Mouse (Mus musculus) heart, adult 9 months (tissue): ENCODE measurements around the gene Gabrr2.

ENCODE experiments used
- DNase-seq, 2 experiments: peaks; one replicate each; pipeline ENCODE4 v3.0.0; 2022; ENCODE audit warnings: low spot score in 2 of 2

The Gabrr2 gene

DNA sequence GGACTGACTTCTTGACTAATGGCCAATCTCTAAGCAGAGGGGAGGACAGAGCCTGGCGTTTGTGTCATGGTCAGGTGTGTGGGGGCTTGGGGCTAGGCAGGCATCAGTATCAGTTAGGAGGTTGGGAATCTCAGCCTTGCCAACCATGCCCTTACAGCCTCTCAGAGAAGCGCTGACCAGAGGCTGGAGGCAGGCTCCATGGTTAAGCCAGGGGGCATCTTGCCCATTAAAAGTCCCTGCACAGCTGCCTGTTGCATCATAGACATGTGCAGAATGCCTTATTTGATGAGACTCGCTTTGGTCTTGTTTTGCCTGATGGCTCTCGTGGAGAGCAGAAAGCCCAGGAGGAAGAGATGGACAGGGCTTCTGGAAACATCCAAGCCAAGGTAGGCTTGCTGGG, at the start of gene Gabrr2:
Gabrr2 (plus strand) TSS at position 19 of the 400 bp plus-strand sequence.
- DNase-seq: peak in 1 of 2 experiments; percentile 16

- peak; percentile 61 to 85 for DNase-seq
Measured at GRCm38 (mm10) chr4:33018361-33018999, 44.3 kb upstream of the Gabrr2 start.

DNA sequence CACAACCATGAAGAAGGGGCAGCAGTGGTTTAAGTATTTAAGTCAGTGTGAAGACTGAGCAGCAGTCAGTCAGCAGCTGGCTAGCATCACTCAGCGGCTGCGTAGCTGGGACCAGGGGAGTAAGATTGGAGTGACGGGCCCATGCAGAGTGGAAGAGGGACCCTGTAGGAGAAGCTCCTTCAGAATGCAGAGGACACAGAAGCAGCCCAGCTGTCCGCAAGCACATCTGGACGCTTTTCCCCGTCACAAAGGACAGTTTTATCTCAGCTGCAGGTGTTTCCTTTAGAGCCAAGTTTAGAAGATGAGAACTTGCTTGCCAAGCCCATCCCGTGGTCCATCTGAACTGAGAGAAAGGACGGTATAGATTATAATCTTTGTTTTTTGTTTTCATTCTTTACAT, 38.4 kb upstream of the Gabrr2 start:
- no peak for DNase-seq

DNA sequence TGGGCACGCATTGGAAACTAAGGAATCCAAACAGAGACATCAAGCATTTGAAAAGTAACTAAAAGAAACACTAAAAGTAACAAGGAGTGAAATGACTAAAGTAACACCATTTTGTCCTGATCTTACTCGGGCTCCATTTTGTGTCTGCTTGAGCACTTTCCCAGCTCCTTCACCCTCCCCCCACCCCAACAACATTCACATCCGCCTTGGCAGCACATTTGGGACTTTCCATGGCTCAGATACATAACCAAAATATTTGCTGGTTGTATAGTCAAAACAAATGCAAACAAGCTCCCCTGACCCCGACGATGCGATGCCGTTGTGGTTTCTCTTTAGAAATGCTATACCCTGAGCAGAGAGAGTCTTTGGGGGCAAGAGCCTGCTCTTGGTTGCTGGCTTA, 33.7 kb upstream of the Gabrr2 start:
- no peak for DNase-seq

DNA sequence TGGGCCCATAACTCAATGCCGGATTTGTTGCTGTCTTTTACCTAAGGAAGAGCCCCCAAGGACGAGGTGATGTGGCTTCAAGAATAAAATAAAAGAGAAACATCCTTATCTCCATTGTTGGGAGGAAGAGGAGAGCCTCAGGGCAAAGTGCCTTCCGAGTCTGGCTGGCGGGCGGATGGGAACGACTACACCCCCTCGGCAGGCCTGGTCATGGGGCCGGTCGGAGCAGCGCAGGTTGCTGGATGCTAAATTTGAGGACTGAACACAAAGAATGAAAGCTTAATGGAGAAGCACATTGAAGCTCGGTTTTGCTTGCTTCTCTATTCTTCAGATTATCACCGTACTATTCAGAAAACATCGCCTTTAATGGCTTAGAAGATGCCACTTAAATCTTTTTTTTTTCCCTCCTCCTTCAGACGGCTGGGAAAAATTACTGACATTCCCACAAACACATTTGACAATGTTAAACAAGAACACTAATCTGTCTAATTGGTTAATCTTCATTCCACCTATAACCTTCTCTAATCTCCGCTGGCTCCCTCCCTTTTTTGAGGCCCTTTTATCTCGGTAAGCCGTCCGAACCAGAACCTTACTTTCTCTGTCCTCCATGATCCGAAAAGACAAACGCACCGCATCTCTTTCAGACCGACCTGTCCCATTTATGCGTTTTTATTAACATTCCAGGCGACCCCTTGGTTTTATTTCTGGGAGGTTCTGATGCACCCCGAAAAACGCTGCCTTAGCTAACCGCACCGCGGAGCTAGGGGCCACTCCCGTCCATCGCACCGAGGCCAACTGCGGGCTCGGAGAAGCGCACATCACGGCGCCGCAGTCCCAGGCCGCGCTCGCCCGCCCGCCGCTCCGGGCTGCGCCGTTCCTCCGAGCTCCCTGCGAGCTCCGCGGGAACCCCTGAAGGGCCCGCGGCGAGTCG, 32.3 kb upstream of the Gabrr2 start:
- DNase-seq: no peak

- peak; percentile 92 to 94 for DNase-seq
Measured at GRCm38 (mm10) chr4:33031195-33031960, 31.4 kb upstream of the Gabrr2 start, which contains the start of gene Ube2j1. TSS of gene Ube2j1 (plus strand) at chr4:33031416.

DNA sequence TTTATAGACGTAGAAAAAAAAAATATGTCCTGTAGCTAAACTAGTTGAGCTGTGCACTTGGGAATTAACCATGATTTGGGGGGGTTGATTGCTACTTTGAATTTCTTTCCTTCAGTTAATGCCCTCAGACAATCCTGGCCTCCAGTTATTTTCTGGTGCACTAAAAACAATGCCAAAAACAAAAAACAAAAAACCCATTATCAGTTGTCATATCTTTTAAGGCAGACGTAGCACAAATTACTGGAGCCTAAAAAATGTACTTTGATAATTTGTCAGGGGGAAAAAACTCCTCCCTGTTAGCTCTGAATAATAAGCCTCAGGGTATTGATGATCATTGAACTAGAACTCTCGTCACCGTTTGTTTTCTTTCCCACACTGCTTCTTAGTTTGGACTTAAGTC, 30.8 kb upstream of the Gabrr2 start:
- no peak for DNase-seq

GRCm38 (mm10) chr4:33033515-33033914, 29.3 kb upstream of the Gabrr2 start:
- DNase-seq: no peak

GRCm38 (mm10) chr4:33039826-33040225, 23.0 kb upstream of the Gabrr2 start:
- no peak for DNase-seq

DNA sequence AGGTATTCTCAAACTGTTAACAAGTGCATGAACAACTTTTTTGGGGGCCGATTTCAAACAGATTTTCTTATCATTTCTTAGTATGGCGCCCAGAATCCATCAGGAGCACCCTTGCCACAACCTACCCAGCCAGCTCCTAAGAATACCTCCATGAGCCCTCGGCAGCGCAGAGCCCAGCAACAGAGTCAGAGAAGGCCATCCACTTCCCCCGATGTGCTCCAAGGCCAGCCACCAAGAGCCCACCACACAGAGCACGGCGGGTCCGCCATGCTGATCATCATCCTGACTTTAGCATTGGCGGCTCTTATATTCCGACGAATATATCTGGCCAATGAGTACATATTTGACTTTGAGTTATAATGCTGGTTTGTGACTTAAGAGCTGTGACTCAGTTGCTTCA, 13.2 kb upstream of the Gabrr2 start:
- DNase-seq: no peak

- no peak for DNase-seq
Measured at GRCm38 (mm10) chr4:33052055-33052454, 10.7 kb upstream of the Gabrr2 start.

DNA sequence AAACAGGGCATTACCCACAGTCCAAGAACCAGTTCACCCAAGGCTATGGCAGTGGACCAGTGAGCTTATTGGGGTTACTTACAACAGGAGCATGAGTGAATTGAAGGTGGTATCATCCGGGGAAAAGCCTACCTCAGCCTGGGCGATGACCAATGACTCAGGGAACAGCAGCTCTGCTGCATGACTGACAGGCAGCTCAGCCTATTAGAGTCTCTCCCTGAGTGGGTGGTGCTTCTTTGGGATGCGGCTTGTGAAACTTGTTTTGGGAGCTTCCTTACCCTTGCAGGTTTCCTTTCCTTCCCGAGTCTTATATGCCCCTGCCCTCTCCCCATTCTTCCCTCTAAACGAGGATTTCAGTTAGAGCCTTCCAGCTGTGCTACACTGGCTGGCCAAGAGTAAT, 10.1 kb upstream of the Gabrr2 start:
- DNase-seq: no peak

DNA sequence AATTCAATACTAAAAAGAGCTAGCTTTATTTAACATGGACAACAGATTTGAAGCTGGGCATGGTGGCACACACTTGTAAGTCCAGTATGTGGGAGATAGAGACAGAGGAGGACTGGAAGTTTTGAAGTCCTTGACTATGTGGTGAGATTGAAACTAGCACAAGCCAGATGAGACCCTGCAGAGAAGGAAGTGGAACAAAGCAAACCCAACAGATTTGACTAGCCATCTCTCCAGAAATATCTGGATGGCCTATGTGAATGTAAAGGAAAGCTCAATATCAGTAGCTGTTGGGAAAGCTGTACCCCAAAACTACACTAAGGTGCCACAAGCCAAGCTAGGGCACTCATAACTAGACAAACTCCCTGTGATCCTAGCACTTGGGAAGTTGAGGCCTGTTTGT, 8.4 kb upstream of the Gabrr2 start:
- no peak for DNase-seq

GRCm38 (mm10) chr4:33056317-33056716, 6.5 kb upstream of the Gabrr2 start:
- DNase-seq: peak in 1 of 2 experiments; percentile 17

DNA sequence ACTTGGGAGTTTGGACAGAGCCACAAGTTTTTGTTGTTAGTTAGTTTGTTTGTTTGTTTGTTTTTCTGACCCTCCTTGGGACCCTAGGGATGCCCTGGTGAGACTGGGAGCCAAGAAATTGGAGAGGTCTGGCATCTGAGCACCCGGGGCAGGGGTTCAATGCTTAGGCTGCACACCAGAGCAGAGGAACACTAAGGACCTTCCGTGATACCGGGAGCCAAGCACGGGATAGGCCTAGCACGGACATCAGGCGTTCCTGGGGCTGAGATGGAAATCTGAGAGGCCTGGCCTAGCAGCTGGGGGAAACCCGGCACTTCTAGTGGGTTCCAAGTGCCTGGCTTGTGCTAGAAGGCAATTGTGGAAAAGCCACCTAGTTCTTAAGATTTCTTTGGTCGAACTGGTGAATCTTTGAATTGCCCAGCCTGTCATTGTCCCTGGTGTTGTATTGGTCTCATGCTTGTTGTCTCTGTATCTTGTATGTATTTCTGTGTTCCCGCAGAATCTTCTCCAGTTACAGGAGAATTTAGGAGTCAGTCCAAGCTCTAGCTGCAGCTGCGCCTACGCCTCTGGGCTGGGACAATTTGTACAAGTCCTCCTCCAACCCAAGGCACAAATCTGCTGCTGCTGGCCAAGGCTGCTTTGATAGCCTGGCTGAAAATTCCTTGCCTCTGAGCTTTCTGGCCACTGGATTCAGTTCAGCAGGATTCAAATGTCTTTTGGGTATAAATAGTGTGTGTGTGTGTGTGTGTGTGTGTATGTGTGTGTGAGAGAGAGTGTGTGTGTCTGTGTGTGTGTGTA, 4.7 kb upstream of the Gabrr2 start:
- DNase-seq: peak; percentile 84 to 85

- no peak for DNase-seq
Measured at GRCm38 (mm10) chr4:33061158-33061557, 1.6 kb upstream of the Gabrr2 start.

GRCm38 (mm10) chr4:33064986-33065385, 2.2 kb downstream of the Gabrr2 start:
- no peak for DNase-seq

DNA sequence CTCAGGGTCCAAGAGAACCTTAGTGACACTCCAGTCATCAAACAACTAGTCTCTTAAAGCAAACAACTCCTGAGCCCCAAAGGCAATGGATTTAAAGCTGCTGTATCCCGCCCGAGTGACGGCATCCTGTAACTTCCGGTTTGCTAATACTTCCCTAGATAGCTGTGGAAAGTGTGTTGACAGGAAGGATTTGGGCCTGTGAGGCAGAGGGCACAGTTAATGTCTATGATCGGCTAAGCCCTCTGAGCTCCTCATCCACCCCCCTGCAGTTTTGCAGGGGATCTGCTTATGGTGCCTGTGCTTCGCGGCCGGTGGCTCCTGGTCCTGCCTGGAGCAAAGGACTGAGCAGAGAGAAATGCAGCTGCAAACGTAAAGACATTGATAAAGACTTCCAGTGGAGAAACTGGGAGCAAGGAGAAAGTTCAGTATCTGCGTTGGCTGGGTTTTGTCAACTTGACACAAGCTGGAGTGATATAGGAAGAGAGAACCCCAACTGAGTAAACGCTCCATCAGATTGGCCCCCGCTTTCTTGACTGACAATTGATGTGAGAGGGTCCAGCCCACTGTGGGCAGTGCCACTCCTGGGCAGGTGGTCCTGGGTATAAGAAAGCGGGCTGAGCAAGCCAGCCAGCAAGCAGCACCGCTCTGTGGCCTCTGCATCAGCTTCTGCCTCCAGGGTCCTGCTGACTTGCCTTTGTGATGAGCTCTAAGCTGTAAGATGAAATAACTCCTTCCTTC, 3.6 kb downstream of the Gabrr2 start:
- DNase-seq: no peak

DNA sequence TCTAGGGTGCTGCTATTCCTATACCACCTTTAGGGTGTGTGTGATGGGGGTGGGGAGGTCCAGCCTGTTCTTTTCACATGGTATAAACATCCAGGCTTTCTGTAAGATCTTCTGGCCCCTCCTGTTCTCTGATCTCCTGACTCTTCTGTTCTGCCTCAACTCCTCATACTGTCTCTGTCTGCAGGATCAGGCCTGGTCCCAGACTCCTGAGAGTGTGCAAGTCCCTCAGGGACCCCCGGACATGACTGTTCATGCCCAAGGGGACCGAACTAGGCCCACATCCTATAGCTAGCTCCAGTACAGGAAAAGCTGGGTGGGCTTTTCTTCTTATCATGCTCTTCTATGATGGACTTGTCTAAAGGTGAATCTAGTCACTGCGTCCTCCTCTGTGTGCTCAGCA, 4.5 kb downstream of the Gabrr2 start:
- DNase-seq: no peak

DNA sequence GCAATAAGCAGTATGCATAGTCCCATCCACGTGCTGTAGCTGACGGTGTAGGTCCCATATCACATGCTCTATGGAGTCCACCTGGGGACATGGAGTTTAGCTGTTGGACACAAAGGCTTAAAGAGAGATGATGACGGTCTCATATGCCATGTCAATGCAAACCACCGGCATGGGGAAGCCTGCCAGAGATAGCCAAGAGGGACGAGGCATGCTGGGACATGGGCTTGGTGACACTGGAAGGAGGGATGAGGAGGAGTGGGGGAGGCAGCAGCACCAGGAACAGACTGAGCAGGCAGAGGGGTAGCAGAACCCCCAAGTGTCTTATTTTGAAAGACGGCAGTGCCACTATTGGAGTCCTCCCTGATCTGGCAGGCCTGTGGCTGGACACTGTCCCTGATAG, 5.0 kb downstream of the Gabrr2 start:
- no peak for DNase-seq

GRCm38 (mm10) chr4:33068894-33069293, 6.1 kb downstream of the Gabrr2 start:
- DNase-seq: no peak
